Mouse (Mus musculus): ENCODE results near the gene Arhgef26. TPM values are rescaled to one million over a fixed set of nuclear protein-coding genes. Genes with fewer than 3 reads are reported as not detected.

The Arhgef26 gene
- polyA plus RNA-seq, 1 experiment from 2014 or later: 7.4 TPM

DNA sequence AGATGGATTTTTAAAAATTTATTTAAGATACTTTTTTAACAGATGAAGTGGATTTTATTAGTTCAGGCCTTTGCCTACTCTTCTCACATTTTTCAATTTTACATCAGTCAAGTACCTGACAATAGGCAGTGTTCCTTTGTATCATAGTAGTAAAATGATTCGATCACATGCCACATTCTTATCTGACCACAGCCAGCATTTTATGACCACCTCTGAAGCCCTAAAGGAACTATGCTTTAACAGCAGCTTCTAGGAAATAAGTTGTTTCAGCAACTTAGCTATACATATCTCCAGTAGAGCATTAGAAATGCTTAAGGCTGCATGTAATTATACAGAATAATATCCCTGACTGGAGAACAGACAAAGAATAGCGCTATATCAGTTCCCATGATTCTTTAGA is 146.2 kb downstream of the Arhgef26 start:
- H3K9ac ChIP-seq (ENCODE audit: low read depth, low read length): no peak overlapping the region
- H3K36me3 ChIP-seq (ENCODE audit: control insufficient read depth, insufficient read depth, low read length): peaks cover 9% of the 10 kb centered on the region; the same call in 1 of the 2 replicates
- no peak for ATAC-seq (ENCODE audit: low FRiP score)
- no peak overlapping the region for H3K4me2 ChIP-seq (replicated peaks; ENCODE audit: low read depth, low read length)
- no peak for DNase-seq (ENCODE audit: low spot score)
- no peak overlapping the region for H3K27ac ChIP-seq (ENCODE audit: low read depth, low read length)
- no peaks in the 10 kb centered on the region for H3K9me3 ChIP-seq (ENCODE audit: control insufficient read depth, low read length)
- H3K4me1 ChIP-seq (replicated peaks; ENCODE audit: control insufficient read depth, insufficient read depth, low read length): no peaks in the 10 kb centered on the region
- H3K27me3 ChIP-seq (ENCODE audit: control insufficient read depth, insufficient read depth, low read length): no peaks in the 10 kb centered on the region
- 94% methylated on average over 2 of the region's 2 CpGs for WGBS
- no peak overlapping the region for H3K4me3 ChIP-seq (ENCODE audit: low read depth, low read length)

DNA sequence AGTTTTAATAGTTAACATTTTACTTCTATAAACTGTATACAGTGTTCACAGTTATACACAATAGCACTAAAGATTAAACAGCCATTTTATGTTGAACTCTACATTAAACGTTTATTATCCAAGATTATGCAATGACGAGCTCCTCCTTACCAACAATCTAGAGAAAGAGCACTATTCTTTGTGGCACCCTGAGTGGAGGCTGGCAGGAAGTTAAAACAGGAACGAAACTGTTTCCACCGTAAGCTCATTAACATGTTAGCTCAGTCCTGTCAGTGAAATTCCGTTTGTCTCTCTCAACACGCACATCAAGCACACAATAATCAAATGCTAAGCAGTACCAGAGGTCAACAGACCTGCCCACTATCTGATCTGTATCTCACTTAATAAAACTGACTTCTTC is 154.4 kb downstream of the Arhgef26 start:
- H3K4me2 ChIP-seq (replicated peaks; ENCODE audit: low read depth, low read length): no peak overlapping the region
- H3K27me3 ChIP-seq (ENCODE audit: control insufficient read depth, insufficient read depth, low read length): no peaks in the 10 kb centered on the region
- H3K4me3 ChIP-seq (ENCODE audit: low read depth, low read length): no peak overlapping the region
- peaks cover 5% of the 10 kb centered on the region; the same call in 1 of the 2 replicates for H3K36me3 ChIP-seq (ENCODE audit: control insufficient read depth, insufficient read depth, low read length)
- H3K9me3 ChIP-seq (ENCODE audit: control insufficient read depth, low read length): no peaks in the 10 kb centered on the region
- H3K27ac ChIP-seq (ENCODE audit: low read depth, low read length): no peak overlapping the region
- H3K4me1 ChIP-seq (replicated peaks; ENCODE audit: control insufficient read depth, insufficient read depth, low read length): no peaks in the 10 kb centered on the region
- no peak for ATAC-seq (ENCODE audit: low FRiP score)
- no peak for DNase-seq (ENCODE audit: low spot score)
- no peak overlapping the region for H3K9ac ChIP-seq (ENCODE audit: low read depth, low read length)
- WGBS: 93% methylated on average over 6 of the region's 6 CpGs

DNA sequence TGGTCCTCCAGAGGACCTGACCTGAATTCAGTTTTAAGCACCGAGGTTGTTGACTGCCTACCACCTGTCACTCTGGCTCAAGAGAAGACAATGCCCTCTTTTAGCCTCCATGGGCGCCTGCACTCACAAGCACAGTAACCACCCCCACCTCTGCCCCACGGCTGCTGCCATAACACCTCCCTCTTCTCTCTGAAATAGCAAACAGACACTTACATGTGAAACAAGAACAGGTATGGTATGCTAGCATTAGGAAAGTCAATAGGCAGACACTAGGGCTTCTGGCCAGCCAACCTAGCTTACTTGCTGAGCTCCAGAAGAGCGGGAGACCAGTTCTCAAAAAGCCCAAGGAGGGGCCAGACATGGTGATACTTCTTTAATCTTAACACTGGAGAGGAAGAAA is 161.2 kb downstream of the Arhgef26 start:
- peaks cover 8% of the 10 kb centered on the region for H3K36me3 ChIP-seq (ENCODE audit: control insufficient read depth, insufficient read depth, low read length)
- ATAC-seq (ENCODE audit: low FRiP score): no peak

GRCm38 (mm10) chr3:62505166-62505900 is 167.2 kb downstream of the Arhgef26 start:
- DNase-seq (ENCODE audit: low spot score) (no peak), ATAC-seq (ENCODE audit: low FRiP score) (no peak)
- Histone ChIP-seq H3K27ac (ENCODE audit: low read depth, low read length) (no peak overlapping the region), H3K4me2 (replicated peaks; ENCODE audit: low read depth, low read length) (peak overlapping the region; percentile 45), H3K9ac (ENCODE audit: low read depth, low read length) (peak overlapping the region; percentile 17), H3K36me3 (ENCODE audit: control insufficient read depth, insufficient read depth, low read length) (no peaks in the 10 kb centered on the region), H3K4me1 (replicated peaks; ENCODE audit: control insufficient read depth, insufficient read depth, low read length) (no peaks in the 10 kb centered on the region; the same call in 1 of the 2 replicates), H3K9me3 (ENCODE audit: control insufficient read depth, low read length) (no peaks in the 10 kb centered on the region), H3K27me3 (ENCODE audit: control insufficient read depth, insufficient read depth, low read length) (no peaks in the 10 kb centered on the region), H3K4me3 (ENCODE audit: low read depth, low read length) (peak overlapping the region; percentile 83)
- WGBS: 80% methylated on average over 5 of the region's 5 CpGs

More for the DNA sequence above, 161.2 kb downstream of the Arhgef26 start:
- H3K9ac ChIP-seq (ENCODE audit: low read depth, low read length): no peak overlapping the region
- no peak overlapping the region for H3K4me3 ChIP-seq (ENCODE audit: low read depth, low read length)
- H3K9me3 ChIP-seq (ENCODE audit: control insufficient read depth, low read length): no peaks in the 10 kb centered on the region
- H3K4me2 ChIP-seq (replicated peaks; ENCODE audit: low read depth, low read length): no peak overlapping the region
- H3K27ac ChIP-seq (ENCODE audit: low read depth, low read length): no peak overlapping the region
- WGBS: 83% methylated on average over 4 of the region's 4 CpGs
- no peaks in the 10 kb centered on the region for H3K27me3 ChIP-seq (ENCODE audit: control insufficient read depth, insufficient read depth, low read length)
- H3K4me1 ChIP-seq (replicated peaks; ENCODE audit: control insufficient read depth, insufficient read depth, low read length): no peaks in the 10 kb centered on the region
- DNase-seq (ENCODE audit: low spot score): no peak

DNA sequence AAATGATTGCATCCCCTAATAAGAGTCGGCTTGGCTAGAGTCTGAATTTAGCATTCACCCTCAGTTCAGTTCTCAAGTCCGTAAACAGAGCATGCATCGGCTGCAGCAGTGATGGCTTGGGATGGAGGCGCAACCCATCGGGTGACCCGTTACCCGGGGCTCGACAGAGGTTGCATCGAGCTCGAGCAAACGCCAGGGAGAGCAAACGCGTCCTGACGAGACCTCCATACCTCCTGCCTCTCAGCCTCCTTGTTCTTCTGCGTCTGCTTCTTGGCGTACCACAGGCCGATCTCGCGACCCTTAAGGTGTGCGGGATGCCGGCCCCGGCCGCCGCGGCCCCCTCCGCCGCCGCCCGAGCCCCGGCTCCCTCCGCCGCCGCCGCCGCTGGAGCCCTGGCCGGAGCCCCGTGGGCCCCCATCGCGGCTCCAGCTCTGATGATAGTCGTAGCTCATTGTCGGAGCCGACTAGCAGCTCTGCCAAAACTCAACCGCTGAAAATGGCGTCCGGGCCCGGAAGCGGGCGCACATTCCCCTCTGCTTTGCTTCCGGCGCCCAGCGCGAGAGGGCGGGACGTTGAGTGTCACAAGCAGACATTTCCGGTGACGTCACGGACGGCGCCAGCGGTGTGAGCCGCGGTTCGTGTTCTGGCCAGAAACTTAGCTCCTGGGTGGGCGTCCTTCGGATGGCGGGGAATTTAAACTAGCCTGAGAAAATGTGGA is 168.5 kb downstream of the Arhgef26 start, which contains the start of gene Dhx36:
Gene Dhx36, minus strand, starts transcription at position 517 of the 718 bp plus-strand sequence.
- H3K9me3 ChIP-seq (ENCODE audit: control insufficient read depth, low read length): no peaks in the 10 kb centered on the region
- H3K9ac ChIP-seq (ENCODE audit: low read depth, low read length): peak within 1 kb of the TSS; percentile 97
- peak within 1 kb of the TSS; percentile 83 for H3K4me3 ChIP-seq (ENCODE audit: low read depth, low read length)
- no peaks in the 10 kb centered on the region for H3K27me3 ChIP-seq (ENCODE audit: control insufficient read depth, insufficient read depth, low read length)
- H3K4me1 ChIP-seq (replicated peaks; ENCODE audit: control insufficient read depth, insufficient read depth, low read length): no peaks in the 10 kb centered on the region; the same call in 1 of the 2 replicates
- no peaks in the 10 kb centered on the region for H3K36me3 ChIP-seq (ENCODE audit: control insufficient read depth, insufficient read depth, low read length)
- DNase-seq (ENCODE audit: low spot score) (peak; percentile 99), ATAC-seq (ENCODE audit: low FRiP score) (peak; percentile 99)
- peak within 1 kb of the TSS; percentile 45 for H3K4me2 ChIP-seq (replicated peaks; ENCODE audit: low read depth, low read length)
- WGBS: 0% methylated on average over 56 of the region's 66 CpGs
- H3K27ac ChIP-seq (ENCODE audit: low read depth, low read length): peak within 1 kb of the TSS; percentile 95

DNA sequence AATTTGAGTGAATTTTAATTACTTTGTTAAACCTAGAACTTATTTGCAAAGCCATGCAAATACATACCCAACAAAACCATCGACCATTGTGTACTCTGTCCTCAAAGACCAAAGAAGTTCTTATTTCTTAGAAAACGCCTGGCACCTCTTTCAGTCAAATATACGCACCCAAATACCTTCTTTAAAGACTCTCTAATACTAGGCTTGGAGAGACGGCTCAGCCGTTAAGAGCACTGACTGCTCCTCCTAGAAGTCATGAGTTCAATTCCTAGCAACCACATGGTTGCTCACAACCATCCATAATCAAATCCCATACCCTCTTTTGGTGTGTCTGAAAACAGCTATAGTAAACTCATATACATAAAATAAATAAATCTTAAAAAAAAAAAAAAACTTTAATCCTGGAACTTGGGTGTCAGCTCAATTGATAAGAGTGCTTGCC is 169.1 kb downstream of the Arhgef26 start:
- no peak overlapping the region for H3K9ac ChIP-seq (ENCODE audit: low read depth, low read length)
- H3K4me1 ChIP-seq (replicated peaks; ENCODE audit: control insufficient read depth, insufficient read depth, low read length): no peaks in the 10 kb centered on the region; the same call in 1 of the 2 replicates
- WGBS: 48% methylated on average over 5 of the region's 5 CpGs
- DNase-seq (ENCODE audit: low spot score): no peak
- peak overlapping the region; percentile 32 for H3K4me2 ChIP-seq (replicated peaks; ENCODE audit: low read depth, low read length)
- peak; percentile 57 for ATAC-seq (ENCODE audit: low FRiP score)
- peak overlapping the region; percentile 83 for H3K4me3 ChIP-seq (ENCODE audit: low read depth, low read length)
- H3K27ac ChIP-seq (ENCODE audit: low read depth, low read length): no peak overlapping the region
- H3K9me3 ChIP-seq (ENCODE audit: control insufficient read depth, low read length): no peaks in the 10 kb centered on the region
- H3K27me3 ChIP-seq (ENCODE audit: control insufficient read depth, insufficient read depth, low read length): no peaks in the 10 kb centered on the region
- H3K36me3 ChIP-seq (ENCODE audit: control insufficient read depth, insufficient read depth, low read length): no peaks in the 10 kb centered on the region

Other genes with a start within 250 kb of the Arhgef26 start
- gene Dhx36, start 168.7 kb downstream of the Arhgef26 start, polyA plus RNA-seq (2014; fragmentation: Nextera tagmentation; extraction: Ambion mirVana): 56.4 and 56.8 TPM in 2 replicates